Mouse (Mus musculus) monocyte, adult 2 months (primary cell): ENCODE results near the gene Cyp11a1.
A peak's percentile ranks its signal among the peaks of the same experiment; 100 is the strongest.

Experiments
- DNase-seq, 2 experiments: peaks; one replicate each; pipeline ENCODE4 v3.0.0; 2022; ENCODE audit warnings: low spot score in 2 of 2, low read depth in 1 of 2

Gene Cyp11a1

GRCm38 (mm10) chr9:57972141-57972591 is 34.0 kb upstream of the Cyp11a1 start:
- DNase-seq: no peak

- DNase-seq: no peak
Observed at GRCm38 (mm10) chr9:57972776-57973439, 33.3 kb upstream of the Cyp11a1 start.

GRCm38 (mm10) chr9:57973440-57974066 is 32.7 kb upstream of the Cyp11a1 start:
- no peak for DNase-seq

- peak in 1 of 2 experiments; percentile 52 for DNase-seq
Observed at GRCm38 (mm10) chr9:57974221-57974620, 32.0 kb upstream of the Cyp11a1 start.

DNA sequence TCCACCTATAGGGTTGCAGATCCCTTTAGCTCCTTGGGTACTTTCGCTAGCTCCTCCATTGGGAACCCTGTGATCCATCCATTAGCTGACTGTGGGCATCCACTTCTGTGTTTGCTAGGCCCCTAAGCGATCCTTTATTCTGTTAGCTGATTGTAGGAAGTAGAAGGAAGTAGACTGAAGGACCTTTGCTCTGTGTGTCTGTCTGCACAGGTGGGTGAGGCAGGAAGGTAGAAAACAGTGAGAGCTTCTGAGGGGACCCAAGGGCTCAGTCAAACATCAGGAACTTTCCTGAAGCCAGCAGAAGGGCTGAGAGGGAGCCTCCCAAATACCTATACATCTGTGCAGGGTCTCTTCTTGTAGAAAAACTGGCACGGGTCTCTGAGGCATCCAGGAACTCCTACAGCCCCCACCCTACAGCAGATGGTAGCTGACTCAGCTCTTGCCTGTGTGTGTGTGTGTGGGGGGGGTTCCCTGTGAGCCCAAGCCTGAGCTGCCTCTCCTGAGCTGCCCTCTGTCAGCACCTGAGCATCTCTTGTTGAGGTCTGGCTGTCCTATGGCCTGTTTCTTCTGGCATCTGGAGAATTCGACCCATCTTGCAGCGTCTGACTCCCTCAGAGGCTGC is 30.9 kb upstream of the Cyp11a1 start:
- no peak for DNase-seq

GRCm38 (mm10) chr9:57978025-57978424 is 28.2 kb upstream of the Cyp11a1 start:
- DNase-seq: peak; percentile 22 to 41

GRCm38 (mm10) chr9:57978858-57979257 is 27.4 kb upstream of the Cyp11a1 start:
- DNase-seq: no peak

- DNase-seq: no peak
Observed at GRCm38 (mm10) chr9:57980570-57980969, 25.6 kb upstream of the Cyp11a1 start.

DNA sequence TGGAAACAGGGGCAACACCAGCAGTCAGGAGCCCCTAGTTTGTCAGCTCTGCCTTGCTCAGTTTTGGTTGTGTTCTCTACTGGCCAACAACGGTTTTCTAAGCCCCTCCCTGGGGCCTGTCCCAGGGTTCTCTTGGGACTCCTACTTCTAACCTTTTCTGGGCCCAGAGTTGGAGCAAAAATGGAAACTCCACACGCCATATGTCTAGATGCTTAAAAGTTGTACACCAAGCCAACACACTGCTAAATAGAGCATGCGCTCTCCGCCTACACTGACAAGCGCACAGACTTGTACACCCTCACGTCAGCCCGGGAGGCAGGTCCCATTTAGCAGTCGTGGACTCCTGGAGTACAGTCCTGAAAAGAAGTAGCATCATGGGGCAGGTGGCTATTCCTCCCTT is 20.9 kb upstream of the Cyp11a1 start:
- DNase-seq: no peak

- no peak for DNase-seq
Observed at GRCm38 (mm10) chr9:57986293-57986692, 19.9 kb upstream of the Cyp11a1 start.

GRCm38 (mm10) chr9:57988098-57988497 is 18.1 kb upstream of the Cyp11a1 start:
- DNase-seq: no peak

GRCm38 (mm10) chr9:57989309-57989708 is 16.9 kb upstream of the Cyp11a1 start:
- no peak for DNase-seq

DNA sequence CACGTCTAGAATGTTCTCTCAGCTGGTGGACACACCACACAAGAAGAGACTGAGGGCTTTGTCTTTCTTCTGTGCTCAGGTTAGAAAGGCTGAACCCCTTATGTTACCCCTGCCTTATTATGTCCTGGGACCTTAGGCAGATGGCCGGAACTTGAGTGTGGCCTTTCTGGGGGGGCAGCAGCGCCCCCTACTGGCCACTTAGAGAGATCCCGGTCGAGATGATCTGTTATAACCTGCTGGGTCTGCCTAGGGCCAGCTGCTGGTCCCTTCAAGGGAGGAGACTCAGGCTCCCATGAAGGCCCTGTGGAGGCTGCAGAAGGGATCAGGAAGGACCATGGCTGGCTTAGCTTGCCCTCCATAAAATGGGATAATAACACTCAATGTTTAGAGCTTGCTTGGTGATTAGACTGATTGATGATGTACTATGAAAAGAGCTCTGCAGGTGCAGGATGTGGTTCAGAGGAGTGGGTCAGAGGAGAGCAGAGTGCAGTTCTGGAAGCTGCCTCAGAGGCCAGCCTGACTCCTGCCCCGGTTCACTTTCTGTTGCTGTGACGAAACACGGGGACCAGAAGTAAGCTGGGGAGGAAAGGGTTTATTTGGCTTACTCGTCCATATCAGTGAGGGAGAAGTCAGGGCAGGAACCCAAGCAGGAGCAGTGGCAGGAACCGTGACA is 15.6 kb upstream of the Cyp11a1 start:
- no peak for DNase-seq

GRCm38 (mm10) chr9:57992060-57992459 is 14.2 kb upstream of the Cyp11a1 start:
- no peak for DNase-seq

DNA sequence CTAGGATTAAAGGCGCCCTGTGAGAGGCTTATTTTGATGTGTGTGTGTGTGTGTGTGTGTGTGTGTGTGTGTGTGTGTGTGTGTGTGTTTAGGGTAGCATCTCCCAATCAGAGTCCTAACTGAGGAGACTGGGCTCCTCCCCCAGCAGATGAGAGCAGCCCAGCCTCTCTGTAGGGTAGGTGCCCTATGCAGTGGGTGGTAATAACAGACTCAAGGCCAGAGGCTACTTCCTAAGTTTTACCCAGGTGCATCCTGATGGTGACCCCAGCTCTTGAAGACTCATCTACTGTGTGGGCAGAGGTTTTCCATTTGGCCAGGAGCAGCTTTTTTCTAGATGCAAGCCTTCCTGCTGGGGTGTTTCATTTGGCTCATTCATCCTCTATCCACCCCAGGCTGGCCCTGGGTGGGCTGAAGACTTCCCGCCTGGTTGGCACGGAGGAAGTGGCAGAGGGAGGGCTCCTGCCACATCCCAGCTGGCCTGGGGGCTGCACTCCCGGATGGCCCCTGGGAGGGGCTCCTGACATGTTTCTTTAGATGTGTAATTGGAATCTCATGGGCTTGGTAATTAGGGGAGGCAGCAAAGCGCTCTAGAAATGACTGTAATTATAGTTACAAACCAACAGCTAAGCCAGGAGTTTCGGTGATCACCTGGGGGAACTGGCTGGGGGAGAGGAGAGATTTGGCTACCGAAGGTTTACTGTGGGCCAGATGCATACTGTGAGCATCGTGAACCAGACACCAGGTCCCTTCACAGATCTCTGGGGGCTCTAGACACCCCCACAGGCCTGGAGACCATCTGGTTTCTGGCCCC is 13.2 kb upstream of the Cyp11a1 start:
- no peak for DNase-seq

- DNase-seq: no peak
Observed at GRCm38 (mm10) chr9:57995282-57995681, 10.9 kb upstream of the Cyp11a1 start.

DNA sequence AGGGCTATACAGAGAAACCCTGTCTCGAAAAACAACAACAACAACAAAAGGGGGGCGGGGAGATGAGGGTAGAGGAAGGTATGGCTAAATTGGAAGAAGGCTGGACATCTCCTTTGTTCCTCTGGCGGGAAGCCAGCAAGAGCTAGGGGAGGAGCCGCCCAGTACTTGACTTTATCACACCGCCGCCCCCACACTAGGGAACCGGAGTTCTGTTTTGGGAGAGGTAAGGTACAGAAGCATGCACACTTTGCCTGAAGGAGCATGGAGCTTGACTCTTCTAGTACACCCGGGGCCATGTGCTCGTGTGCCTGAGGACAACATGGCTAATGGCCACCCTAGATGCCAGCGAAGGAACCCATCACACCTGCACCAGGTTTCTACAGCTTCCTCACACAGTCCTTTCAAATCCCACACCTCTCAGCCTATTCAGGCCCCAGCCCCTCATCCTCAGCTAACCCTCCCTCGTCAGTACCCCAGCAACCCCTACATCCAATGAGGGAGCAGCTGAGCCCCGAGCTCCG is 8.6 kb upstream of the Cyp11a1 start:
- no peak for DNase-seq

DNA sequence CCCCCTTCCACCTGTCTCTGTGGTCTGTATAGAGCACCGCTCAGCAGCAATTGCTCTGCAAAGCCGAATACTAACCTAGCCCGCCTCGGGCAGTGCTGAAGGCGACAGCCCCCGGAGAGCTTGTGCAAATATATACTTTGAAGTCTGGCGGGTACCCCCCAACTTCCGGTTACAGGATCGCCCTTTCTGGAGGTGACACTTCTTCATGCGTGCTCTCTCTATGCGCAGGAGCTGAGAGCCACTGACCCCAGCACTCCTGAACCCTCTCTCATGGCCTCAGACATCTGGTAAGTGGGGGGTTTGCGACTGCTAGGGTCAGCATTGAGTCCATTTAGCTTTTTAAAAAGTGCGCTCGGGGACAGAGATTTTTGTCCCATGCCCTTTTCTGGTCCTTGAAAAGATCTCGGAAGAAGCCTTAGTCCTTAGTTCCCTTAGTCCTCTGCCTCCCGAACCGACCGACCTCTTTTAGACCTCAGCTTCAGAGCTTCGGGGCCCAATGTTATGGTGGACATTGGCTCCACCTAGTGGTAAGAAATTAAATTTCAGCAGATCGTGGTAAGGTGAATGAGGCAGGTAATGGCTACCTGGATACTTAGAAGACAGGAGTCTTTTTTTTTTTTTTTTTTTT is 8.1 kb upstream of the Cyp11a1 start:
- DNase-seq: no peak

GRCm38 (mm10) chr9:57998685-57999084 is 7.5 kb upstream of the Cyp11a1 start:
- no peak for DNase-seq

DNA sequence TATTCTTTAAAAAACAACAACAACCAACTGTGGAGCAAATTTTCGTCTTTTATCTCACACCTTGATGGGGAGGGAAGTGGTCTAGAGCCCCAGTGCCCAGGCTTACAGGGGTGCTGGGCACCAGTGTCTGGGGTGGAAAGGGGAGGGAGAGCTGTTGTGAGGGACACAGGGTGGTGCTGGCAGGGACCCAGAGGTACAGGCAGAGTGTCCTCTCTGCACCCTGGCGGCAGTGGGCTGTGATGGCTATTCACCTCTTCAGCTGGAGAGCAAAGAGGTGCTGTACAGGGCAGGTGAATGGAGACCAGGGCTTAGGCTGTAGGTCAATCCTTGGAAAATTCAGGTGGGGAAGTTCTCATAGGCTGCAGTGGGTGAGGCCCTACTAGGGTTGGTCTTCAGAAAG is 6.5 kb upstream of the Cyp11a1 start:
- DNase-seq: no peak
